Mouse (Mus musculus): ENCODE data around the gene Spns2. TPM values are rescaled to one million over a fixed set of nuclear protein-coding genes. Genes with fewer than 3 reads are reported as not detected.

The Spns2 gene
- polyA plus RNA-seq, 1 experiment from 2014 or later, result 3.3 TPM

Other genes starting within 250 kb of the Spns2 start
- 0.12 and 0.45 TPM in 2 replicates for gene Slc13a5, start 222.7 kb downstream of the Spns2 start, polyA plus RNA-seq (2015; fragmentation: Nextera tagmentation; extraction: Ambion mirVana)
- 4.9 and 5.1 TPM in 2 replicates for gene Xaf1, start 188.3 kb downstream of the Spns2 start, polyA plus RNA-seq (2015; fragmentation: Nextera tagmentation; extraction: Ambion mirVana)
- not detected in 2 replicates for gene Fbxo39, start 175.5 kb downstream of the Spns2 start, polyA plus RNA-seq (2015; fragmentation: Nextera tagmentation; extraction: Ambion mirVana)
- gene Tekt1, start 127.5 kb downstream of the Spns2 start, polyA plus RNA-seq (2015; fragmentation: Nextera tagmentation; extraction: Ambion mirVana), result 6.1 and 6.5 TPM in 2 replicates
- gene Smtnl2, start 78.2 kb downstream of the Spns2 start, polyA plus RNA-seq (2015; fragmentation: Nextera tagmentation; extraction: Ambion mirVana), result 109 and 124 TPM in 2 replicates
- gene Ggt6, start 54.4 kb downstream of the Spns2 start, polyA plus RNA-seq (2015; fragmentation: Nextera tagmentation; extraction: Ambion mirVana), result 1.6 and 2.2 TPM in 2 replicates
- gene Mybbp1a, start 48.5 kb downstream of the Spns2 start, polyA plus RNA-seq (2015; fragmentation: Nextera tagmentation; extraction: Ambion mirVana), result 175 and 177 TPM in 2 replicates
- gene Spns3, start 60.6 kb upstream of the Spns2 start, polyA plus RNA-seq (2015; fragmentation: Nextera tagmentation; extraction: Ambion mirVana), result 0.27 and 0.32 TPM in 2 replicates
- gene Ube2g1, start 117.4 kb upstream of the Spns2 start, polyA plus RNA-seq (2015; fragmentation: Nextera tagmentation; extraction: Ambion mirVana), result 65.8 and 67.1 TPM in 2 replicates
- gene Ankfy1, start 200.1 kb upstream of the Spns2 start, polyA plus RNA-seq (2015; fragmentation: Nextera tagmentation; extraction: Ambion mirVana), result 24.6 and 26.7 TPM in 2 replicates

Data from kidney, embryonic 16.5 days (tissue).